Mouse (Mus musculus) embryonic facial prominence, embryonic 14.5 days (tissue): ENCODE data around the gene Rnf169. TPM values are rescaled to one million over a fixed set of nuclear protein-coding genes. Genes with fewer than 3 reads are reported as not detected.

Source experiments
- ATAC-seq: fragments of 200-750 bp; cut with Nextera tagmentation; 2 replicates; pipeline ENCODE4 v1.8.0; 2017; ENCODE audit warnings: low read depth, moderate number of reproducible peaks, moderate TSS enrichment
- DNase-seq: peaks from one replicate; pipeline ENCODE4 v3.0.0-alpha.2; 2015; ENCODE audit warnings: low spot score
- H3K27ac ChIP-seq: fragments of 300-500 bp; sonication (generic); replicated peaks from 2 replicates; pipeline ENCODE4 v1.5.1; 2014; ENCODE audit warnings: low read depth, mild to moderate bottlenecking, low read length, moderate library complexity
- H3K27me3 ChIP-seq: fragments of 300-500 bp; sonication (generic); replicated peaks from 2 replicates; pipeline ENCODE4 v1.6.1; 2014; ENCODE audit warnings: low read length; ENCODE audit not compliant: control insufficient read depth, insufficient read depth
- H3K36me3 ChIP-seq: fragments of 300-500 bp; sonication (generic); 2 replicates; pipeline ENCODE4 v1.6.1; 2014; ENCODE audit warnings: low read length, mixed read lengths; ENCODE audit not compliant: control insufficient read depth, insufficient read depth
- H3K4me1 ChIP-seq: fragments of 300-500 bp; sonication (generic); 2 replicates; pipeline ENCODE4 v1.6.1; 2014; ENCODE audit warnings: antibody characterized with exemption, low read length; ENCODE audit not compliant: control insufficient read depth, insufficient read depth
- H3K4me2 ChIP-seq: fragments of 300-500 bp; sonication (generic); 2 replicates; pipeline ENCODE4 v1.6.1; 2014; ENCODE audit warnings: low read depth, mild to moderate bottlenecking, low read length, moderate library complexity, mixed read lengths
- H3K4me3 ChIP-seq: fragments of 300-500 bp; sonication (generic); 2 replicates; pipeline ENCODE4 v1.5.1; 2014; ENCODE audit warnings: low read depth, mild to moderate bottlenecking, low read length
- H3K9ac ChIP-seq: fragments of 300-500 bp; sonication (generic); 2 replicates; pipeline ENCODE4 v1.6.1; 2014; ENCODE audit warnings: low read depth, mild to moderate bottlenecking, low read length, moderate library complexity, mixed read lengths
- H3K9me3 ChIP-seq: fragments of 300-500 bp; sonication (generic); 2 replicates; pipeline ENCODE4 v1.6.1; 2016; ENCODE audit warnings: low read length; ENCODE audit not compliant: control insufficient read depth
- WGBS: fragments of 180-500 bp; shearing (Covaris S2); extraction: QIAGEN DNeasy Blood & Tissue Kit; methylation state at CpG from one replicate; pipeline ENCODE4 v1.1.7; 2014; 5-methylcytosine and 5-hydroxymethylcytosine counted together
- polyA plus RNA-seq: library from polyadenylated mRNA; unstranded; fragments of >200 nt; fragmentation: Nextera tagmentation; extraction: Ambion mirVana; gene quantifications from 2 replicates; pipeline ENCODE4 v1.2.1, GENCODE M21; 2014

Gene Rnf169
- polyA plus RNA-seq, 1 experiment from 2014 or later = 5.9 TPM

- no peak overlapping the region for H3K27ac ChIP-seq
- peaks cover 12% of the 10 kb centered on the region; the same call in 1 of the 2 replicates for H3K4me1 ChIP-seq
- ATAC-seq (no peak), DNase-seq (no peak)
- H3K9me3 ChIP-seq = no peaks in the 10 kb centered on the region
- H3K9ac ChIP-seq = no peak overlapping the region
- 100% methylated on average over 2 of the region's 2 CpGs for WGBS
- H3K36me3 ChIP-seq = peaks cover 27% of the 10 kb centered on the region
- no peak overlapping the region for H3K4me2 ChIP-seq
- peaks cover 21% of the 10 kb centered on the region; the same call in 1 of the 2 replicates for H3K27me3 ChIP-seq
- H3K4me3 ChIP-seq = no peak overlapping the region
Measured at GRCm38 (mm10) chr7:99919164-99919563, 61.1 kb downstream of the Rnf169 start.

DNA sequence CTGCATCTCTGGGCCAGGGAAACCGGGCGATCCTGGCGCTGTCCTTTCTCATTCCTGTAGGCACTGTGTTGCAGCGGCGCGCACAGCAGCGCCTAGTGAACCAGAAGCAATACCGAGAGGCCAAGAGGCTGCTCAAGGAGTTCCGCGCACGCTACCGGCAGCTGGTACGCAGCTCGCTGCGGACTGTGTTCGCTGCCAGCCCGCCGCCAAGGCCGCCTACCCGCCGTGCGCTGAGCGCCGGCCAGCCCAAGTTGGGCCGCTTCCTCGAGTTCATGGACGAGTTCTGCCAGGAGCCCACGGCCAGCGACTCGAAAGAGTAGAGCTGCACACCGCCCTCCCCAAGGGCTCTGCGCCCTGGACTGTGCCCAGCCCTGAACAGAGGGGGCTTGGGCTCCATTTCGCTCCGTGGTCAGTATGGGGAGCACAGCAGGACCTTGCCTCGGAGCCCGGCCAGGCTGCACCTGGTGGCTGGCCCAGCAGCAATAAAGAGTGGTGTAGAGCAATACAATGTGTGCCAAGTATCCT lies 62.9 kb downstream of the Rnf169 start:
- 2% methylated on average over 34 of the region's 36 CpGs for WGBS
- no peaks in the 10 kb centered on the region for H3K9me3 ChIP-seq

DNA sequence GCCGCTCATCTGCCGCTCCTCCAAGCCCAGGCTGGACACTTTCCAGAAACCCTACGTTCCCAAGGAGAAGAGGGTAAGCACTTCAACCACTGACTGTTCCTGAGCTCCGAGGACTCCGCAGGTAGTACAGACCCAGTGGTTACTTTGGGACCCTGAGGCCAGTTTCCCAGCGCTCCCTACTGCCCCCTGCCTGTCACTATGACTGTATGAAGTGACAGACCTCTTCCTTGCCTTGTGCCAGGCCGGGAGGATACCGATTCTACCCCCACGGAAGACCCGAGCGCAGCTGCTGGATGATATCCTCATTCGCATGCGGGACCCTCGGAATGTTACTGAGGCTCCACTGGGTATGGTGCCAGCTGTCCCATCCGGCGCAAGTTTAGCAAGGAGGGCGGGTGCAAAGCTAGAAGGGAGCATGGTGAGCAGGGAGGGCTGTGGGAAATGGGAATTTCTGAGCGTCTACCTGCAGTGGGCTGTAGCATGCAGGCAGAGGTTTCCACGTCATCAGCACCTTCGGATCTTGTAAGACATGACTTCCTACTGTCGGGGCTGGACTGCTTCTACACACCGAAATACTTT lies 63.4 kb downstream of the Rnf169 start:
- Histone ChIP-seq H3K9ac (peak overlapping the region; percentile 61), H3K27ac (no peak overlapping the region), H3K4me2 (peak overlapping the region; percentile 87), H3K36me3 (peaks cover 9% of the 10 kb centered on the region), H3K9me3 (no peaks in the 10 kb centered on the region), H3K27me3 (peaks cover 21% of the 10 kb centered on the region; the same call in 1 of the 2 replicates), H3K4me1 (peaks cover 12% of the 10 kb centered on the region; the same call in 1 of the 2 replicates), H3K4me3 (peak overlapping the region; percentile 40)
- DNase-seq = peak; percentile 41
- peak; percentile 60 for ATAC-seq
- WGBS = 4% methylated on average over 22 of the region's 22 CpGs

More for the DNA sequence above, 62.9 kb downstream of the Rnf169 start:
- Histone ChIP-seq H3K9ac (peak overlapping the region; percentile 61), H3K4me3 (peak overlapping the region; percentile 40), H3K36me3 (peaks cover 12% of the 10 kb centered on the region), H3K4me1 (peaks cover 12% of the 10 kb centered on the region; the same call in 1 of the 2 replicates), H3K27me3 (peaks cover 21% of the 10 kb centered on the region; the same call in 1 of the 2 replicates), H3K27ac (no peak overlapping the region), H3K4me2 (peak overlapping the region; percentile 87)
- DNase-seq (peak; percentile 64), ATAC-seq (peak; percentile 73)

GRCm38 (mm10) chr7:99915511-99915910 lies 64.7 kb downstream of the Rnf169 start:
- DNase-seq (no peak), ATAC-seq (no peak)
- peaks cover 12% of the 10 kb centered on the region; the same call in 1 of the 2 replicates for H3K4me1 ChIP-seq
- H3K36me3 ChIP-seq = peaks cover 4% of the 10 kb centered on the region; the same call in 1 of the 2 replicates
- H3K27ac ChIP-seq = no peak overlapping the region
- H3K27me3 ChIP-seq = peaks cover 21% of the 10 kb centered on the region; the same call in 1 of the 2 replicates
- no peak overlapping the region for H3K9ac ChIP-seq
- no peak overlapping the region for H3K4me2 ChIP-seq
- 76% methylated on average over 2 of the region's 2 CpGs for WGBS
- H3K4me3 ChIP-seq = no peak overlapping the region
- no peaks in the 10 kb centered on the region for H3K9me3 ChIP-seq

DNA sequence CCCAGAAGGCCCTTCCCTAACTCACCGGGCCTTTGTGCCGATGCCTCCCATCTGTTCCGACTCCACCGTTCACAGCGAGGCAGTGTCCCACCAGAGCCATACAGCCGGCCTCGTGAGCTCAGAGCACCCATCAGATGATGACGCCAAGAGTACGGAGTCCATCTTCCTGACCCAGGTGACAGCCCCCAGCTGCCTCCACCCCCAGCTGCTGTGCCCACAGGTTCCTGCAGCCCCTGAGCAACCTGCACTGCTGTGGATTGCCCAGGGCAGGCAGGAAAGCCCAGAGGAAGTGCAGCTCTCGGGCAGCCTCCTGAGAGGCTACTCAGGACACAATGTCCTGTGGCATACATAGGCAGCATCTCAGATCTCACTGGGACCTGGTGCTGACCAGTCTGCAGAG lies 65.9 kb downstream of the Rnf169 start:
- 89% methylated on average over 9 of the region's 10 CpGs for WGBS
- no peak for ATAC-seq
- no peak overlapping the region for H3K4me3 ChIP-seq
- H3K4me2 ChIP-seq = no peak overlapping the region
- DNase-seq = no peak
- peaks cover 12% of the 10 kb centered on the region; the same call in 1 of the 2 replicates for H3K4me1 ChIP-seq
- no peak overlapping the region for H3K9ac ChIP-seq
- peaks cover under 1% of the 10 kb centered on the region; the same call in 1 of the 2 replicates for H3K36me3 ChIP-seq
- H3K9me3 ChIP-seq = no peaks in the 10 kb centered on the region
- no peak overlapping the region for H3K27ac ChIP-seq
- H3K27me3 ChIP-seq = peaks cover 18% of the 10 kb centered on the region; the same call in 1 of the 2 replicates

GRCm38 (mm10) chr7:99911038-99911437 lies 69.2 kb downstream of the Rnf169 start:
- Histone ChIP-seq H3K9me3 (no peaks in the 10 kb centered on the region), H3K4me1 (no peaks in the 10 kb centered on the region), H3K4me3 (no peak overlapping the region), H3K27ac (no peak overlapping the region), H3K36me3 (no peaks in the 10 kb centered on the region), H3K4me2 (no peak overlapping the region), H3K27me3 (no peaks in the 10 kb centered on the region), H3K9ac (no peak overlapping the region)
- DNase-seq = no peak
- ATAC-seq = no peak
- 69% methylated on average over 5 of the region's 5 CpGs for WGBS

GRCm38 (mm10) chr7:99907463-99907862 lies 72.8 kb downstream of the Rnf169 start:
- no peak overlapping the region for H3K9ac ChIP-seq
- ATAC-seq (no peak), DNase-seq (no peak)
- no peaks in the 10 kb centered on the region for H3K36me3 ChIP-seq
- no peak overlapping the region for H3K4me3 ChIP-seq
- no peaks in the 10 kb centered on the region for H3K9me3 ChIP-seq
- H3K4me2 ChIP-seq = no peak overlapping the region
- WGBS = 80% methylated on average over 3 of the region's 3 CpGs
- 0 out of 2 replicates have a peak, but pooled peaks cover 1% of the 10 kb centered on the region for H3K4me1 ChIP-seq
- H3K27ac ChIP-seq = no peak overlapping the region
- no peaks in the 10 kb centered on the region for H3K27me3 ChIP-seq

DNA sequence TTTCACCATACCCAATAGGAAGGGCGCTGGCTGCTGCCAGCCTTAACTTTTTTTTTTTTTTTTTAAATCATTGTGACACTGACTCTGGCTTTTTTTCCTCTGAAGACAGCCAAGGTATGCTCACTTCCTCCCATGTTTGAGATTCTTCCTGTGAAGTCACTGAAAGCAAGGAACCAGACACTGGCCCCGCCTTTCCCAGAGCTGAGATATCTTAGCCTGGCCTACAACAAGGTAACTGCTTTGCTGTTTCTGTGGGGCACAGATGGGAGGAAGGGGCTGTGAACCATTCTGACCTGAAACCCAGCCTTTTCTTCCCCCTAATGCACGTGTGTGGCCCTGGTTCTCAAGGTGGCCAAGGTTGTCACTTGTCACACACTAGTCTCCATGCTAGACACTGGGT lies 73.9 kb downstream of the Rnf169 start:
- Histone ChIP-seq H3K9ac (no peak overlapping the region), H3K4me3 (no peak overlapping the region), H3K36me3 (no peaks in the 10 kb centered on the region), H3K4me1 (0 out of 2 replicates have a peak, but pooled peaks cover 3% of the 10 kb centered on the region), H3K27me3 (no peaks in the 10 kb centered on the region), H3K27ac (no peak overlapping the region), H3K9me3 (no peaks in the 10 kb centered on the region), H3K4me2 (no peak overlapping the region)
- ATAC-seq (no peak), DNase-seq (no peak)
- WGBS = 83% methylated on average over 3 of the region's 3 CpGs
